Mouse (Mus musculus) B cell, adult 2 months (primary cell): Measurements from ENCODE around the gene Col13a1.

Experiments used
- DNase-seq, 2 experiments: peaks; one replicate each; pipeline ENCODE4 v3.0.0; 2022

The Col13a1 gene

DNA sequence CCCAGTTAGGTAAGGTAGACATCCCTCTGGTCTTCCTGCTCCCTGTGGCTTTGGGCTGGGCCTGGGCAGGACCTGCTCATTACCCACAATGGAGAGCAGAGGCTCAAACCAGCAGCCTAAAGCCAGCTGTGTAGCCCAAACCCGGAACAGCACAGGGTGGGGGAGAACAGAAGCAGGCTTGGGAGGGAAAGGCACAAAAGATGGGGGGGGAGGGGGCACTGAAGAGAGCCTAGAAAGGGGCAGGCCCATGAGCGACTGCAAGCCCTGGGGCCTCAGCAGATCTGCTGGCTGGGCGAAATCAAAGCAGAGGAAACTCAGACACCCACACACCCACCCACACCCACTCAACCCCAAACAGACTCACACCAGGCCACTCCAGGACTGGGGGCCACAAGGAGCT, 11.7 kb downstream of the Col13a1 start:
- no peak for DNase-seq

DNA sequence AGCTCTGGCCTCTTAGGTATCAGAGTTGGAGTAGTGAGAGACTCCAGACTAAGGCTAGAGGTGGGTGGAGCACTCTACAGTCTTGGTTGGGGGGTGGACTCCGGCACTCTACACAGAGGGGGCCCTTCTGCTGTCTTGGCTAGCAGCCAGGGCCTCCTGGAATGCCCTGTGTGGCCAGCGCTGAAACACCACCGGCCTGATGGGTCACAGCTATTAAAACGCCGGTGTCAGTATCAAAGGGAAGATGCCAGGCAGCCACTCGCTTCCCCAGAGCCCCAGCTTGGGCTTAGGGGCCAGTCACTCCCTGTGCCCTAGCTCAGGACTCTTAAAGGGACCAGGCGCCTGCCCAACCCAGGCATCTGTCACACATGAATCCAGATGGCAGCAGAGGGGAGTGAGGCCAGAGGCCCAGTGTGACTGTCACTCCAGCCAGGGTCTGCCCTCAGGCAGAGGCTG, 13.5 kb downstream of the Col13a1 start:
- DNase-seq = no peak

DNA sequence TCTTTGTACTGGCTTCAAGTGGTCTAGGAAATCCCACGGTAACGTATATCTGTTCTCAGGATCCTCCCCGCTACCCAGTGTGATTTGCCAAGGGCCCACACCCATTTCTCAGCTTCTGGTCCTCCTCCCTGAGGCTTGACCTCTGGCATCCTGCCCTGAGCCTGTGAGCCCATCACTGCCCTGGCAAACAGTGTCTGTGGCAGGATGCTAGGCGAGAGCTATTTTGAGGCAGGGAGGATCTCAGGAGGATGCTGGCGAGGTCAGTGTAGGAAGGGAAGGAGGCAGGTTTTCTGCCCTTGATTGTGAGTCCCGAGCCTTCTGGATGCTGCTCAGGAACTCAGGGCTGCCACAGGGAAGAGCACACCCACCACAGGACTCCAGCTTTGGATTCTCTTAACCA, 22.2 kb downstream of the Col13a1 start:
- DNase-seq = no peak

DNA sequence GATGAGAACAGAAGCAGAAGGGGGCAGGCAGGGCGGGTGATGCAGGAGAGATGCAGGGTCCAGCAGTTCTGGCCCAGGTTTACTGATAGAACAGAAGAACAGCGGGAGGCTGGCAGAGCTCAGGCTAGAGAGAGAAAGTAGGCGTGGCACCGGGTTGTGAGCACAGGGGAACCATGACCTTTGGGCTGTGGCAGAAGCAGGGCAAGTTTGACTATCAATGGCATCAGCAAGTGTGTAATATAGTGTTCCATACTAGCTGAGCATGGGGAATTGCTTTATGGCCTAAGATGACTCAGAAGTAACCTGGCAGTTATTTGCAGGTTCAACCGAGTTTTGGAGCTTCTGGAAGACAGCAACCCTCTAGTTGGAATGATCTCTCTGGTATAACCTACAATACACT, 25.0 kb downstream of the Col13a1 start:
- DNase-seq = no peak

DNA sequence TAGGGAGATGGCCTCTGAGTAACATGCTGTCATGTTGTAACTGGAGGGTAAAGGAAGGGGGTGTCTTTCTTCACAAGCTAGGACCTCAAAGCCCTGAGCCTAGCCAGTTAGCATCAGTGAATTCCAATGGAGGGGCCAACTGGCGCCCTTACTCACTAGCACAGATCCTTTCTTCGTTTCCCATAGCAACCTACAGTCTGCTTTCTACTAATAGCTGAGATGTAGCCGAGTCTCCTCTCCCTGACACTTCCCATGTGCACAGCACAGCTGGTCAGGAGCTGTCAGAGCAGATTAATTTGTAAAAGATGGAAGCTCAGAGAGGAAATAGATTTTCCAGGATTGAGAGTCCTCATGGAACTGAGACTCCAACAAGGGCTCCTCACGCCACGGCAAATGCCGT, 29.4 kb downstream of the Col13a1 start:
- DNase-seq = no peak

DNA sequence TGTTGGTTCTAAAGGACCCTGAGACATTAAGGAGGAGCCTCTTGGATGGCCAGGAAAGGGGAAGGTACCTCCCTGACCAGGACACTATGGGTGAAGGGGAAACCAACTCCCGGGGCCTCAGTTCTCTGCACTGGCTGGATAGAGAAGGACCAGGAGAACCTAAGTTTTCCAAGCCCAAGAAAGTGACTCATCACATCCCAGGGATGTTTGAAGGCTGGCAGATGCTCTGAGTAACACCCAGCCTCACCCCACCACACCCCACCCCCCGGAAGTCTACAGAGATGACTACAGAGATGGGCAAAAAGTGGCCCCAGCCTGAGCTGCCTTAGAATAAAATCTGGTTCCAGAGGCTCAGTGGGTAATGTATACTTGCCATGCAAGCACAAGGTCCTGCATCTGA, 34.5 kb downstream of the Col13a1 start:
- DNase-seq = no peak

DNA sequence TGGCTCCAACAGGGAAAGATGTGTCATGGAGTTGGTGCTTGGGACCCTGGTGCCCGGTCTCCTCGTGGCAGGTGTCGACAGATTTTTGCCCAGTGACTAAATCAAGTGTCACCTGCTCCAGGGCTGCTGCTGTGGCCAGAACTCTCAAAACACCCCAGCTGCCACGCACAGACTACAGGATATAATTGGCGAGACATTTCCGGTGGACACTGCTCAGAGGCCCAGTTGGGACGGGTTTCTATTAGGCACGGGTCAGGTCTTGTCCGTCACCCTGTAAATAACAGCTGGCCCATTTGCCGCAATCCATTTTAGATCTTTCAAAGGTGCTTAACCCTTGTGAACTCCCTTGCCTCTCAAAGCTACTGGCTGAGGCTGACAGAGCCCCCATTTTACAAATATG, 35.4 kb downstream of the Col13a1 start:
- no peak for DNase-seq

DNA sequence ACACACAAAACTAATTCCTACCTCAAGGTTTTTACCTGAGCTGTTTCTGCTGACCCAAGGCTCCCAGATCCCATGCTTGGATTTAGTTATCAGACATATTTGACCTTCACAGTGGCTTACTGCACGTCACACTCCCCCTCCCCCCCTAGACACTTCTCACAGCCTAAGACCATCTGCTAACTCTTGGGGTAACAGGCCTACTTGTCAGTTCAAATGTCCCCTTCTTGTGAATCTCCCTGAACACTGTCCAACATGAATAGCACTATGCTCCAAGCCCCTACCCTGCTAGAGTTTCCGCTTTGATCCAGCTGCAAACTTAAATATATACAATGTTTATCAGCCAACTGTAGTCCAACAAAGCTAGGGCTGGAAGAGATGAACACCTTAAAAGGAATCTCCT, 36.2 kb downstream of the Col13a1 start:
- DNase-seq = no peak

DNA sequence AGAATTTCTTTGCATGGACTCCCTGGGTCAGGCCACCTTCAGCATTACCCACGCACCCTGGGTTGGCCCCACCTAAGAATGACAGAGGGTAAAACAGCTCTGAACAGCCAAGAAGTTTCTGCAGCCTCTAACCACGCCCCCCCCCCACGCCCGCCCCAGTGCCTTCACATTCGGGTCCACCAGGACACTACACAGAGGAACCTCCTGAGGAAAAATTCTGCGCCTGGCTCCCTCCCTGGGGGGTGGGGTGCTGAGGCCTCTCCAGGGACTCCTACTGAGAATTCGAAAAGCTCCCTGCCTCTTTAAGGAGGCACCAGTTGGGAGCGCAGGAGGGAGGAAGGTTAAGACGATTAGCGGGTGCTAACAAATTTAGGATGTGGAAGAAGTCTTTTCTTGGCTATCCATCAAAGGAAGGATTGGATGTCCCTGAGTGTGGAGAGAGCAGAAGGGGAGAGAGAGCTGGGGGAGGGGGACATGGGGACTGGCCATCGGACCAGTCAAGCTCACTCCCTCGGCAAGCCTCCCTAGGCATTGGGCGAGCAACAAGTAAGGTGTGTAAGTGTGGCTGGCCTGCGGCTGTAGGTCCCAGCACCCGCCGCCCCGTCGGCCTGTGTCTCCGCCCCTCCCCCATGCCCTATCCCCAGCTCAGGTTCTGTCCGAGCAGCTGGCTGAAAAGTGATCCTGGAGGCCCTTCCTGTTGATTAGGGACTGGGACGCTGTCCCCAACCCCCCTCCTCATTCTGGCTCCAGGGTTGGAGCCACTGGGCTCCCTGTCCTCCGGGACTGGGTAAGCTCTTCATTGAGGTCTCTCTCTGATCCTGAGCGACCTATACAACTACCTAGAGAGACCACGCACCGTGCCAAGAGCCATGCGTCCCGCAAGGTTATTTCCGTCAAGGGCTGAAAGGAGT, 42.4 kb downstream of the Col13a1 start:
- DNase-seq = no peak

DNA sequence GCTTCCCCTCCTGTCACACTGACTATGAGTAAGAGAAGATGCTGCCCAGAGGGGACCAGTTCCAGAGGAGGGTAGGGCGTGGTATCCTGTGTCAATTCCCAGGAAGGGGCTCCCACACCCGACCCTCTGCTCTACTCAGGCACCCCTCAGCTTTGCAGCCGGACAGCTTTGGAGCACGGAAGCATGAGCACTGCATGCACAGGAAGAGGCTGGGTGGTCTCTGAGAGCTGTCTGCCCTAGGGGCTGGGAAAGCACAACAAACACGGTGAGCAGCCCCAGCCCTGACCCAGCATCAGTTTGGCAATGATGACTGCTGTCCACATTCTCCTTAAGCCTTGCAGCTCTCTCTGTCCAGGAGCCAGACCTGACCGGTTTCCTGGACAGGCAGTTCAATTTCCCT, 47.2 kb downstream of the Col13a1 start:
- no peak for DNase-seq

DNA sequence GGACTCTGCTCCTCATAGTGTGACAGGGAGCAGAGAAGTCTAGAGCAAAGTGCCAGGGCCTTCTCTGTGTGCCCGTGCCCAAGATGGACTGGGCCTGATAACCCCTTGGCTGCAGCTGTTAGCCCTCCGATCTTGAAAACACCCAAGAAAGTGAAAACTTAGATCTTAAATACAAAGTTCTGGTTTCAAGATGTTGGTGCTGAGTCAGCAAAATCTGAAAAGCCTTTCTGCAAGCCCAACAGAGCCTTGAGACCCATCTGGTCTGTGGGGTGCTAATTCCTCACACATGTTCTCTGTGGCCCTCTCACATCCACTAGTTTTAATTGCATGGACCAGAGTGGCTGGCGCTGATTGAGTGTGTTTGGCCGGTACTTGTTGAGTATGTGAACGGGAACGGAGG, 49.0 kb downstream of the Col13a1 start:
- no peak for DNase-seq

DNA sequence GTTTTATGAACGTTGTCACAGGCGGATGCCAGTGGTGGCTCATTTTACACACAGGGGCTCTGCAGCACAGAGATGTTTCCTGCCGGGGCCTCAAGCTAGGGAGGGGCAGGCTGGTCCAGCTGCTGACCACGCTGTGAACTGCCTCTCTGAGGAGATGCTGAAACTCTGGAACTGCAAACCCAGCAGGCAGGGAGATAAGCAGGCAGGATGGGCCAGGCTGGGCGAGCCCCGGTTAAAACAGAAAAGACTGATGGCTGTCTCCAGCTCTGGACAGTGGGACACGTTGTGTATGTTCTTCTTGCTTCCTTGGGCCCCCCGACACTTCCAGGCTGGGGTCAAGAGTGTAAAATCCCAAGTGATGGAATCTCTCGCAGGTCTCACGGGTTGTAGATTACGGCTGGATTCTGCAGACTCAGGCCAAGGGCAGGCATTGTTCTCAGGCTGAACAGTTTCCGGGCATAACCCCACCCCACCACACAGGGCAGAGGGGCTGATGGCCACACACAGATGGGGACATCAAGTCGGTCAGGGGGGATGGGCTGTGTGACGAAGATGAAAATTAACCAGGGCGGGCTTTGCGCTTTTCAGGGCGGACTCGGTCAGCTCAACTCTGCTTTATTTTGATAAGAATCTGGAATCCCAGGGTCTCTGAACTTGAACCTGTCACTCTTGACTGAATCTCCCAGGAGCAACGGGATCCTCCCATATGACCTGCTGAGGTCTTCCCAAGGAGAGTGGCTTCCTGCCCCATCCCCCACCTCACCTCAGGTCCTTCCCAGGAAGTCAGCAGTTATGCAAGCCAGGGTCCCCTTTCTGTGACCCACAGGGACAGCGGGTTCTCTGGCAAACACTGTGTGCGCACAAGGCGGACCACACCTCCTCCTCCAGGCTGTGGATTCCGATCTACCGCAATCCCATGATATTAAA, 49.9 kb downstream of the Col13a1 start:
- no peak for DNase-seq

DNA sequence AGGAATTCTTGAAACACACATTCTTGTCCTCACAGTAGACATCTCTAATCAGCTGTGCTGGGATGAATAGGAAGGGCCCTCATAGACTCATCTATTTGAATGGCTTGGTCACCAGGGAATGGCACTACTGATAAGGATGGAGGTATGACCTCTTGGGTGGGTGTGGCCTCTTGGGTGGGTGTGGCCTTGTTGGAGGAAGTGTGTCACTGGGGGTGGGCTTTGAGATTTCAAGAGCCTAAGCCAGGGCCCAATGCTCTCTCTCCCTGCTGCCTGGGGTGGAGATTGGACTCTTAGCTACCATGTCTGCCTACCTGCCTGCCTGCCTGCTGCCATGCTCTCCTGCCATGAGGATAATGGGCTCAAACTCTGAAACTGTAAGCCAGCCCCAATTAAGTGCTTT, 53.2 kb downstream of the Col13a1 start:
- no peak for DNase-seq

DNA sequence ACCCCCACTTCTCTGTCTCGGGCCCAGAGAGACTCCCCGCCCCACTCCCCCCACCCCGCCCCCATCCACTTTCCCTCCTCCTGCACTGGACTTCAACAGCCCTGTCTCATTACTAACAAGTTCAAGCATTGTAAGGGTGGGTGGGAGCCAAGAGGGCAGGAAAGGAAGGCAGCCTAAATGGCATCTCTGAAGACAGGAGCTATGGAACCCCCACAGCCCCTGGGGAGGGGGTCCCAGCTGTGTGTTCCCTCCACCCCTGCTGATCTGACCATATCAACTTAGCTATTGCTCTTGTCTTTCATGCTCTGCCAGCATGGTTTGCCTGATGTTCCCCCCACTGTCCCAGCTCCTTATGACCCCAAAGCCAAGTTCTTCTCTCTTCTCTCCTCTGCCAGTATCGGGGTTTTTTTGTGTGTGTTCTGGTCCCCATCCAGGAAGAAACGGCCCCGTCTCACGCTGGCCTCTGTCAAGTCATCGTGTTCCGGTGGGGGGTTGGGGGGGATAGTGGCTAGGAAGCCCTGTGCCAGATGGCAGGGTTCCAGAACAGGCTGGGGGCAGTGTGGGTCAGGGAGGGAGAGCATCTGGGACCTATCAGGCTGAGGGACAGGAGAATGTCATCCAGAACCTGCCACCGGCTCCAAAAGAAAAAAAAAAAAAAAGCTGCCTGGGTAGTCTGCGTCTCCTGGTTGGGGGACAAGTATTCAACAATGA, 58.1 kb downstream of the Col13a1 start:
- no peak for DNase-seq

DNA sequence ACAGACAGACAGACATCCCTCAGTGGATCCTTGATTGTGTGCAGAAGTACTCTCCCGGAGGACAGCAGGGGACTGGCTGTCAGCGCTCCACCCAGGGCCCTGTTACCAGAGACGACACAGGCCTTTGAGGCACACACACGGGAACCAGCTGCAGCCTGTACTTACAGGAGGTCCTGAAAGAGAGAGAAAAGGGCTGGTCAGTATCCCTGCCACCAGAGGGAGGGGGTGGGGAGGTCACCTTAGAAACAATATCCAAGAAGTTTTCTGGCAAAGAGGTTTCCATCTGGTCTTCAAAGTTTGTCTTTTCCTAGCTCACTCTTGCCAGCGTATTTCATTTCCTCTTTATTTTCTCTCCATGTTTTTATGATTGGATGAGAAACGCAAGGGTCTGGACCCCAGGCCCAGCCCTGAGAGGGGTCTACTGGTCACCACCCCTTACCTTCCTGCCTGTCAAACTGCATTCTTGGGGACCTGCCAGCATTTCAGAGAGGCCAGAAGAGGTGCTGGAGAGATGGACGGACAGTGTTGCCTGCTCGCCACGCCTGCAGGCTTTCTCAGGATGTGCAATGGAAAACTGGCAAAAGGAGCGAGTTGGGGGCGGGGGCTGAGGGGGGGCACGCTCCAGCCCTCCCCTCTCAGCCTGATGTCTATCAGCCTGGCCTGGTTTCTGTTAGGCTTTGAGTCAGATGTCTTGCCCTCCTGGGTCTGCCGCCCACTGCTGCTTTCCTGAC, 58.8 kb downstream of the Col13a1 start:
- DNase-seq = no peak

DNA sequence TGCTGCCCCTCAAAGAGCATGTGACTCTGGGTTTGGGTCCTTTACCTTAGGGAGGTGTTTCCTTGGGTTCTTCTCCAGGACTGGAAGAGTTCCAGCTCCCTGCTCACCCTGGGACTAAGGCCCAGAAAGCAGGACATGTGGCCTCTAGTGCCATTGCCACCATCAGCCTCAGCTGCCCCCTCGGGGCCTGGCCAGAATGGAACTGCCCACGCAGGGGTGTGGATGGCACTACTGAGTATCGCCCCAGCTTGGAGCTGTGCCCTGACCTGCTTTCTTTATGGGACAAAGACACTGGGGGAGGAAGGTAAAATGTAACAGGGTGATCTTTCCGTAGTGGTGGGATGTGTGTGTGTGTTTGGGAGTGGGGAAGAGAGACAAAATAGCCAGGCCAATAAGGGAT, 59.4 kb downstream of the Col13a1 start:
- no peak for DNase-seq

DNA sequence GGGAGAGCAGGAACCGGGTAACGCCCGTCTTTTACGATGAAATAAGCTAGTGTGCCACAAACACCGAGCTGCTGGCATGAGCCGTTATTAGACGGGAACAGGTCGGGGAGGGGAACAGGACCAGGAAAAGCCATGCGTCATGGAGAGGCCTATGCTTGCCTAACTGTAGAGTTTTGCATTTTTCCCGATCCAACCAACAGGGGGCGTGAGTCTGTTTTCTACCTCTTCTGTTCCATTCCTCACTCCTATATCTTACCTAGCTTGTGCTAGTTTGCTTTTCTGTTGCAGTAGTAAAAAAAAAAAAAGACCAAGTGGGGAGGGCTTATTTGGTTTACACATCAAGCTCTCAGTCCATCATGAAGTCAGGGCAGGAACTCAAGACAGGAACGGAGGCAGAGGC, 61.8 kb downstream of the Col13a1 start:
- DNase-seq = no peak

DNA sequence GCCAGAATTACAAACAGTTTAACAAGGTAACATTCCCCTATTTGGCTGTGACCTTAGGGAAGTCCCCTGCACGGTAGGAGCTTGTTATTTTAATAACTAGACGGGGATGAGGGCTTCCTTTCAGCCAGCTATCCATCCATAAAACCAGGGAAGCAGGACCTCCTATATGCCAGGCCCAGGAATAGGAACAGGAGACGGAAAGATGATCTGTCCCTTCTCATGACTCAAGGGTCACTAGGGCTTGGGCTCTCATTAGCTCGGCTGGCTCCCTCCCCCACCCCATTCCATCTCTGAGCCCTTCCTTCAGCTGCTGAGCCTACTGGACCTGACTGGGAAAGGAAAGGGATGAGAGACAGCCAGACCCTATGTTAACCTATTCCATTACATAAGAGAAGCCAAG, 67.1 kb downstream of the Col13a1 start:
- no peak for DNase-seq

DNA sequence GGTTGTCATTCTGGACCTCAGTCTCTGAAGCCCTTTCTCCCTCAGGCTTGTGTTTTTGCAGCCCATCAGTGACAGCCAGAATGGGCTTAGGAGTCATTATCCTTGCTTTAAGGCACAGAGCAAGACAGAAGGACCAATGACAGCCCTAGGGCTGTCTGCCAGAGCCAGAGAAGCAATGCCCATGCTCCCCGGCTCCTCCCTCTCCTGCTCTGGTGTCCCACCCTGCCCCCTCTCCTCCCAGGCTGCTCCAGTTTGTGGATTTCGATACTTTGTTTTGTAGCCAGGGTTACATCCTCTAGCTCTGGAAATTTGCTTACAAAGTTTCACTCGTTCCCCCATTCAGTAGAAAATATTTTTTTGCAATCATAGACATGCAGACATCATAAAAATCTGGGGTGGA, 69.9 kb downstream of the Col13a1 start:
- DNase-seq = no peak

DNA sequence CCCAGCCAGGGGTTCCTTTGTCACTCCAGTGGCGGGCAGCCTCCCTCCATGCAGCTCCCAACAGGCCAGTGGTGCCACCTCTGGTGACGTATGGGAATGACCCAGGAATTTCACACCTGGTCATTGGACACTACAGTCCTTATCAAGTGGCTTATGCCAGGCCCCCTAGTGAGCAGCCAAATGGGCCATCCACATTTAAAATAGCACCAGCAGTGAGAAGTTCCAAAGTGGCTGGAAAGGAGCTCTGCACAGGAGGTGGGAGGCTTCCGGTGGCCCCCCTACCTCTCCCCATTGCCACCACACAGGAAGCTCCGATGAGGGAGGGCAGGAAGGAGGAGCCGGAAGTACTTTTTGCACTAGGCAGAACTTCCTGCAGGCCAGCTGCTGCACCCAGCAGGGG, 72.7 kb downstream of the Col13a1 start:
- no peak for DNase-seq

DNA sequence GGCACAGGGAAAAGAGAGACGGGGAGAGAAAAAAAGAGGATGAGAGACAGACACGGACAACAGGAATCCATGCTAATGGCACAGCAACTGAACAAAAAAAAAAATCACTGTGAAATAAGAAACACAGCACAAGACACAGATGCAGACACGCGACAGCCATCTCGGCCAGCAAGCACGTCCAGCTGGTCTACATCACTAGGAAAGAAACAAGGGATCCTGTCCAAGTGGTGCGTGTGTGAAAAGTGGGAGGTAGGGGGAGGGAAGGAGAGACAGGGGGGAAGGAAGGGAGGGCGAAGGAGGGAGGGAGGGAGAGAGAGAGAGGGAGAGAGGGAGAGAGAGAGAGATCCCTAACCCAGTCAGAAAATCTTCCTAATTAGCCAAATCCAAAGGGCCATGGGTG, 73.6 kb downstream of the Col13a1 start:
- DNase-seq = no peak

DNA sequence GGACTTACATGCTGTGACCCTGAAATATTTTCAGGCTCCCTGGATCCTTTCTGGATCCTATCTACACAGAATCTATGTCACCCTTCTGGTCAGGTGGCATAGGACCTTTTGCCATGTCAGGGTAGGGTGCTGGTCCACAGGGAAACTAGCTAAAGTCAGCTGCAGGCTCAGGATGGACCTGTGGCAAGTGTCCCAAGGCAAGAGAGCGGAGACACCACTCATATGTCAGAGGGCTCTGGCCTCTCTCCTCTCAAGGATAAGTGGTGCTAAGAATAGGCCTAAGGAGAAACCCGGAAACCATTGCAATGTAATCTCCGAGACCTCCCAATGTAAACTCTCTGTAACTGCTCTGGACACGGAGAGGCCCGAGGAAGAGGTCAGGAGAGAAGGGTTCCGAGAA, 80.8 kb downstream of the Col13a1 start:
- DNase-seq = no peak

DNA sequence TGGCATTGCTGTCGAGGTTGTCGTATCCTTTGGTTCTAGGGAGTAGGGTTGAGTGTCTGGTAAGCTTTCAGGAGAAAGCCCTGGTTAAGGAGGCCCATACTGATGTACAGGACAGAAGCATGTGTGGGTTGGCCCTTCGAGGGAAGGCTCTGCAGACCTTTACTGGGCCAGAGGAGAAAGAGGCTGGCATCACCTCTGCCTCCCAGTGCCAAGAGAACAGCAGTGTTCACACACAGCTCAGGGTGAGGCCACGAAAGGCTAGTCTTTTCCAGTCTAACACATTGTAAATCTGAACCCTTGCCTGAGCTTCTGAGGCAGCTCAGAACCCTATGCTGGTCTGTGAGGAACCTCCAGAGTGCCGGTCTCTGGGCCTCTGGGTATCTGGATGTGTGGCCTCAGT, 84.3 kb downstream of the Col13a1 start:
- DNase-seq = no peak
